Mouse (Mus musculus) testis, adult 2 months (tissue): ENCODE data around the gene Nars2.

Experiments used
- CTCF ChIP-seq: fragments of 200-500 bp; IDR thresholded peaks from 2 replicates; pipeline ENCODE4 v1.5.1; 2012; ENCODE audit warnings: low read depth, mild to moderate bottlenecking, inconsistent platforms, low read length, moderate library complexity; ENCODE audit not compliant: control insufficient read depth, insufficient read depth, insufficient replicate concordance
- POLR2A ChIP-seq: fragments of 200-500 bp; IDR thresholded peaks from 2 replicates; pipeline ENCODE4 v1.6.1; 2012; ENCODE audit warnings: low read depth, mild to moderate bottlenecking, inconsistent platforms, low read length, moderate library complexity; ENCODE audit not compliant: control insufficient read depth

DNA sequence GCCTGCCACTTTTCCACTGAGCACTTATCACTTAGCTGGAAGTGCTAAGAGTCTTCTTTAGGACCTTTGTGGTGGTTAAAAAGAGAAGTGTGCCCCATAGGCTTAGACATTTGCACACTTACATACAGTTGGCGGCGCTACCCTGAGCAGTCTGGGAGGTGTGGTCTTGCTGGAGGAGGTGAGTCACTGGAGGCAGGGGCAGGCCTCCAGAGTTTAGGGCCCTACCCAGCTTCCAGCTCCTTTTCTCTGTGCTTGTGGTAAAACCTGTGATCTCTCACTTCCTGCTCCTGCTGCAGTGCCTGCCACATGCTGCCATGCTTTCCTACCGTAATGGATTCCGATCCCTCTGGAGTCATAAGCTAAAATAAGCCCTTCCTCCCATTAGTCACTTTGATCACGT lies 24.6 kb downstream of the Nars2 start:
- TF ChIP-seq CTCF (no peak), POLR2A (no peak)
